In the genomic region with DNA sequence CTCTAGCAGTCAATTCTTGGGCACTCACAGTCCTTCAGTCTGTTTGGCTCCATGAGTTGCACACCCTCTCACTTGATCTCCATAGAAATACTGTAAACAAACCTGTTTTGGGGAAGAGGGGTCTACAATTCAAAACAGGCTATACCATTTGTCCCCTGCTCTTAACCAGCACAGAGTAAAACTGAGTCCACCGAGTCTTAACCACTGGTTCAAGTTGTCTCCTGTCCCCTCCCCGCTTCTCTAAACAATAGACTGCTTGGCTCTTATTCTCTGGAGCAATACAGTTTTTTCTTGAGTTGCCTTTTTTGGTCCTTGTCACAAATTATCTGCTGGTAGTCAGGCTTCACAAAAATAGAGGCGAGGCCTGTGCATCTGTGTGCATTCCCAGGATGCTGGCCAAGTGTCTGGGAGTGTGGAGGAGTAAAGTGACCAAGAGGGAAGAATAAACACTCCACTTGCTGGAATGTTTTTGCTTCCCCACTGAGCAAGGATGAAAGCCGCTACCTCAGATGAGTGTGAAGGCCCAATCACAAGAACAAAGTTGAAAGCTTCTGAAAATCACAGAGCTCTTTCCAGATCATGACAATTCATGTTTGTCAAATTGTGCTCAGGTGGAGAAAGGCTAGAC, we compare ENCODE assay signal across 16 mouse cellular contexts.
A peak's percentile ranks its signal among the peaks of the same experiment; 100 is the strongest.
DNase-seq lines count a peak whose midpoint lies in the region; ATAC-seq and TF ChIP-seq lines count a peak whose summit lies in the region.
"Had no signal": no experiment of that assay in that cellular context is flagged by ENCODE, and none has a peak within 500 bp of the region (broad histone marks: within the 10 kb centered on the region; RNA-seq: fewer than 3 reads in every experiment).

No protein-coding gene starts in this region.

- no peaks in the 10 kb centered on the region for H3K36me3 ChIP-seq in heart, embryonic 10.5 days
- H3K36me3 ChIP-seq in lung, postnatal 0 days (ENCODE audit: insufficient read depth, low read length), result no peaks in the 10 kb centered on the region
- H3K36me3 ChIP-seq in small intestine, adult 2 months (ENCODE audit: control insufficient read depth, insufficient read depth, low read length), result no peaks in the 10 kb centered on the region
- H3K36me3 ChIP-seq: hindbrain, embryonic 12.5 days had no signal

- no peaks in the 10 kb centered on the region for H3K9me3 ChIP-seq in heart, embryonic 10.5 days
- no peaks in the 10 kb centered on the region for H3K9me3 ChIP-seq in lung, postnatal 0 days (ENCODE audit: low read length)
- H3K9me3 ChIP-seq: hindbrain, embryonic 12.5 days had no signal

- TF ChIP-seq EP300 in lung, postnatal 0 days (IDR thresholded peaks at IDR 0.05), result no peak

- no peak for TF ChIP-seq CTCF in lung, postnatal 0 days (IDR thresholded peaks at IDR 0.05)
- no peak for TF ChIP-seq CTCF in small intestine, adult 2 months (IDR thresholded peaks at IDR 0.05; ENCODE audit: extremely low read depth, insufficient read length, insufficient replicate concordance, low read depth, low read length)

- intact Hi-C loops in left cerebral cortex, postnatal 36 days (cut with DNase I), result loop anchor here (10.0 kb wide), 1 partner anchor 261 kb away; no protein-coding TSS in a partner anchor

- peak; percentile 31 for DNase-seq in heart, adult 8-10 months (ENCODE audit: low spot score)
- no peak for DNase-seq in heart, embryonic 10.5 days (ENCODE audit: low spot score)
- DNase-seq in lung, postnatal 10 days, result peak; percentile 64
- DNase-seq in lung, postnatal 0 days (ENCODE audit: low spot score), result no peak
- peak; percentile 67 to 69 for DNase-seq in left cerebral cortex, postnatal 36 days (ENCODE audit: low spot score in 2 of 2)
- DNase-seq in adrenal gland, adult (ENCODE audit: inconsistent age in 2 of 2, low spot score in 1 of 2), result no peak
- DNase-seq: adrenal gland, postnatal 25 days; B cell, adult 2 months; cerebellum, adult 18-20 months; thymus, postnatal 14 days had no signal

- WGBS in heart, embryonic 10.5 days, result 63% methylated on average over 4 of the region's 4 CpGs
- WGBS in lung, postnatal 0 days, result 39% methylated on average over 4 of the region's 4 CpGs
- WGBS in small intestine, adult 2 months, result 64% methylated on average over 4 of the region's 4 CpGs

- no peak overlapping the region for H3K4me2 ChIP-seq in lung, postnatal 0 days (replicated peaks; ENCODE audit: low read depth, low read length)
- H3K4me2 ChIP-seq: hindbrain, embryonic 12.5 days; liver, embryonic 11.5 days had no signal

- no peak for ATAC-seq in lung, postnatal 0 days
- ATAC-seq in erythroblast, adult 5-6 weeks (replicated peaks; ENCODE audit: low FRiP score, poor library complexity, severe bottlenecking), result no peak

- no peaks in the 10 kb centered on the region for H3K27me3 ChIP-seq in heart, embryonic 10.5 days (ENCODE audit: insufficient read depth, poor library complexity, severe bottlenecking)
- H3K27me3 ChIP-seq in lung, postnatal 0 days (replicated peaks; ENCODE audit: insufficient read depth, low read length), result no peaks in the 10 kb centered on the region
- H3K27me3 ChIP-seq in small intestine, adult 2 months (ENCODE audit: control insufficient read depth, insufficient read depth, low read length), result no peaks in the 10 kb centered on the region
- H3K27me3 ChIP-seq: hindbrain, embryonic 12.5 days had no signal

- H3K4me1 ChIP-seq in heart, embryonic 10.5 days, result no peaks in the 10 kb centered on the region
- H3K4me1 ChIP-seq in lung, postnatal 0 days (ENCODE audit: insufficient read depth, low read depth, low read length), result no peaks in the 10 kb centered on the region
- no peaks in the 10 kb centered on the region for H3K4me1 ChIP-seq in small intestine, adult 2 months (ENCODE audit: control insufficient read depth, insufficient read depth, insufficient read length, low read length)
- H3K4me1 ChIP-seq: hindbrain, embryonic 12.5 days had no signal

- H3K27ac ChIP-seq in heart, embryonic 10.5 days, result no peak overlapping the region
- H3K27ac ChIP-seq in lung, postnatal 0 days (ENCODE audit: low read length), result no peak overlapping the region
- peak overlapping the region; percentile 22; the same call in 1 of the 2 replicates for H3K27ac ChIP-seq in small intestine, adult 2 months (ENCODE audit: insufficient read depth, low read depth, low read length)
- H3K27ac ChIP-seq: hindbrain, embryonic 12.5 days had no signal

- H3K4me3 ChIP-seq in heart, embryonic 10.5 days, result no peak overlapping the region
- no peak overlapping the region for H3K4me3 ChIP-seq in lung, postnatal 0 days (ENCODE audit: low read depth, low read length)
- H3K4me3 ChIP-seq in small intestine, adult 2 months (ENCODE audit: low read depth, low read length), result no peak overlapping the region
- H3K4me3 ChIP-seq: erythroblast, embryonic 14.5 days; hindbrain, embryonic 12.5 days; myocyte had no signal

- TF ChIP-seq POLR2A in small intestine, adult 2 months (IDR thresholded peaks at IDR 0.05; ENCODE audit: low read depth, low read length), result no peak

- H3K9ac ChIP-seq in lung, postnatal 0 days (replicated peaks; ENCODE audit: low read depth), result no peak overlapping the region
- H3K9ac ChIP-seq: hindbrain, embryonic 12.5 days had no signal

Comparison
In these comparisons a context has a peak if more than half of its experiments do, and no peak if none do; other contexts are left out.
1. DNase-seq: peak in heart, adult 8-10 months (single experiment), lung, postnatal 10 days (single experiment) and left cerebral cortex, postnatal 36 days (2 of 2); none in heart, embryonic 10.5 days (single experiment), lung, postnatal 0 days (single experiment) and adrenal gland, adult (0 of 2).